Mouse (Mus musculus) neural tube, embryonic 12.5 days (tissue): ENCODE data around the gene Ano2. TPM values are rescaled to one million over a fixed set of nuclear protein-coding genes. Genes with fewer than 3 reads are reported as not detected.

Experiments used
- ATAC-seq: fragments of 200-750 bp; cut with Nextera tagmentation; 2 replicates; pipeline ENCODE4 v1.8.0; 2017; ENCODE audit warnings: low read depth, mild to moderate bottlenecking, moderate TSS enrichment, moderate library complexity; ENCODE audit not compliant: low FRiP score
- H3K27ac ChIP-seq: fragments of 300-500 bp; sonication (generic); 2 replicates; pipeline ENCODE4 v1.5.1; 2016
- H3K27me3 ChIP-seq: fragments of 300-500 bp; sonication (generic); replicated peaks from 2 replicates; pipeline ENCODE4 v1.6.1; 2016; ENCODE audit warnings: mild to moderate bottlenecking
- H3K36me3 ChIP-seq: fragments of 300-500 bp; sonication (generic); 2 replicates; pipeline ENCODE4 v1.6.1; 2016; ENCODE audit warnings: mild to moderate bottlenecking
- H3K4me1 ChIP-seq: fragments of 300-500 bp; sonication (generic); 2 replicates; pipeline ENCODE4 v1.6.1; 2016
- H3K4me2 ChIP-seq: fragments of 300-500 bp; sonication (generic); replicated peaks from 2 replicates; pipeline ENCODE4 v1.6.1; 2016; ENCODE audit warnings: mild to moderate bottlenecking
- H3K4me3 ChIP-seq: fragments of 300-500 bp; sonication (generic); 2 replicates; pipeline ENCODE4 v1.5.1; 2016
- H3K9ac ChIP-seq: fragments of 300-500 bp; sonication (generic); 2 replicates; pipeline ENCODE4 v1.6.1; 2016; ENCODE audit warnings: mild to moderate bottlenecking
- H3K9me3 ChIP-seq: fragments of 300-500 bp; sonication (generic); 2 replicates; pipeline ENCODE4 v1.6.1; 2016; ENCODE audit warnings: mild to moderate bottlenecking
- WGBS: fragments of 180-500 bp; shearing (Covaris S2); methylation state at CpG from one replicate; pipeline ENCODE4 v1.1.7; 2016; 5-methylcytosine and 5-hydroxymethylcytosine counted together
- polyA plus RNA-seq: library from polyadenylated mRNA; unstranded; fragments of >200 nt; fragmentation: Nextera tagmentation; extraction: Ambion mirVana; gene quantifications from 2 replicates; pipeline ENCODE4 v1.2.1, GENCODE M21; 2016

The Ano2 gene
- polyA plus RNA-seq, 1 experiment from 2014 or later = 0.23 TPM

GRCm38 (mm10) chr6:125954965-125955364, 264.7 kb downstream of the Ano2 start:
- H3K4me2 ChIP-seq = no peak overlapping the region
- no peaks in the 10 kb centered on the region for H3K9me3 ChIP-seq
- no peaks in the 10 kb centered on the region for H3K36me3 ChIP-seq
- H3K27ac ChIP-seq = no peak overlapping the region
- H3K4me1 ChIP-seq = no peaks in the 10 kb centered on the region
- no peak for ATAC-seq
- no peak overlapping the region for H3K9ac ChIP-seq
- H3K27me3 ChIP-seq = no peaks in the 10 kb centered on the region
- H3K4me3 ChIP-seq = no peak overlapping the region
- WGBS = 23% methylated on average over 3 of the region's 3 CpGs

GRCm38 (mm10) chr6:125973551-125973950, 283.3 kb downstream of the Ano2 start:
- Histone ChIP-seq H3K4me1 (no peaks in the 10 kb centered on the region), H3K4me2 (no peak overlapping the region), H3K27ac (no peak overlapping the region), H3K9me3 (no peaks in the 10 kb centered on the region), H3K9ac (no peak overlapping the region), H3K27me3 (no peaks in the 10 kb centered on the region), H3K36me3 (no peaks in the 10 kb centered on the region), H3K4me3 (no peak overlapping the region)
- no peak for ATAC-seq

- H3K27me3 ChIP-seq = no peaks in the 10 kb centered on the region
- WGBS = 68% methylated on average over 15 of the region's 15 CpGs
- no peak overlapping the region for H3K4me3 ChIP-seq
- H3K36me3 ChIP-seq = no peaks in the 10 kb centered on the region
- no peaks in the 10 kb centered on the region for H3K9me3 ChIP-seq
- no peaks in the 10 kb centered on the region for H3K4me1 ChIP-seq
- no peak for ATAC-seq
- H3K9ac ChIP-seq = no peak overlapping the region
- no peak overlapping the region for H3K4me2 ChIP-seq
- H3K27ac ChIP-seq = no peak overlapping the region
Observed at GRCm38 (mm10) chr6:125975788-125976465, 285.7 kb downstream of the Ano2 start.

- 94% methylated on average over 5 of the region's 5 CpGs for WGBS
- Histone ChIP-seq H3K4me2 (no peak overlapping the region), H3K4me1 (no peaks in the 10 kb centered on the region), H3K36me3 (no peaks in the 10 kb centered on the region), H3K9me3 (no peaks in the 10 kb centered on the region), H3K4me3 (no peak overlapping the region), H3K27ac (no peak overlapping the region), H3K27me3 (no peaks in the 10 kb centered on the region), H3K9ac (no peak overlapping the region)
- ATAC-seq = no peak
Observed at GRCm38 (mm10) chr6:125979601-125980000, 289.4 kb downstream of the Ano2 start.

GRCm38 (mm10) chr6:125984050-125984449, 293.8 kb downstream of the Ano2 start:
- H3K4me3 ChIP-seq = no peak overlapping the region
- no peak overlapping the region for H3K4me2 ChIP-seq
- H3K27ac ChIP-seq = no peak overlapping the region
- no peak for ATAC-seq
- H3K36me3 ChIP-seq = no peaks in the 10 kb centered on the region
- no peak overlapping the region for H3K9ac ChIP-seq
- H3K4me1 ChIP-seq = no peaks in the 10 kb centered on the region
- WGBS = 90% methylated on average over 4 of the region's 4 CpGs
- H3K27me3 ChIP-seq = no peaks in the 10 kb centered on the region
- H3K9me3 ChIP-seq = no peaks in the 10 kb centered on the region

- Histone ChIP-seq H3K27me3 (no peaks in the 10 kb centered on the region), H3K27ac (no peak overlapping the region), H3K4me3 (no peak overlapping the region), H3K9ac (no peak overlapping the region), H3K4me1 (no peaks in the 10 kb centered on the region), H3K36me3 (no peaks in the 10 kb centered on the region), H3K4me2 (no peak overlapping the region), H3K9me3 (no peaks in the 10 kb centered on the region)
- 69% methylated on average over 6 of the region's 6 CpGs for WGBS
- no peak for ATAC-seq
Observed at GRCm38 (mm10) chr6:125992731-125993130, 302.5 kb downstream of the Ano2 start.

- no peak for ATAC-seq
Observed at GRCm38 (mm10) chr6:126001797-126002196, 311.6 kb downstream of the Ano2 start.

GRCm38 (mm10) chr6:126003002-126003742, 313.0 kb downstream of the Ano2 start:
- Histone ChIP-seq H3K4me1 (no peaks in the 10 kb centered on the region), H3K27ac (no peak overlapping the region), H3K4me2 (no peak overlapping the region), H3K4me3 (no peak overlapping the region), H3K36me3 (no peaks in the 10 kb centered on the region), H3K9me3 (no peaks in the 10 kb centered on the region), H3K9ac (no peak overlapping the region), H3K27me3 (no peaks in the 10 kb centered on the region)
- ATAC-seq = no peak
- WGBS = 20% methylated on average over 4 of the region's 4 CpGs

More at GRCm38 (mm10) chr6:126001797-126002196, 311.6 kb downstream of the Ano2 start:
- no peak overlapping the region for H3K4me2 ChIP-seq
- H3K4me1 ChIP-seq = no peaks in the 10 kb centered on the region
- H3K36me3 ChIP-seq = no peaks in the 10 kb centered on the region
- no peak overlapping the region for H3K9ac ChIP-seq
- H3K9me3 ChIP-seq = no peaks in the 10 kb centered on the region
- H3K4me3 ChIP-seq = no peak overlapping the region
- 19% methylated on average over 2 of the region's 2 CpGs for WGBS
- no peaks in the 10 kb centered on the region for H3K27me3 ChIP-seq
- H3K27ac ChIP-seq = no peak overlapping the region

GRCm38 (mm10) chr6:126006647-126007046, 316.4 kb downstream of the Ano2 start:
- Histone ChIP-seq H3K27me3 (no peaks in the 10 kb centered on the region), H3K27ac (no peak overlapping the region), H3K4me3 (no peak overlapping the region), H3K4me1 (no peaks in the 10 kb centered on the region), H3K4me2 (no peak overlapping the region), H3K9ac (no peak overlapping the region), H3K9me3 (no peaks in the 10 kb centered on the region), H3K36me3 (no peaks in the 10 kb centered on the region)
- no peak for ATAC-seq
- 89% methylated on average over 6 of the region's 6 CpGs for WGBS

- no peaks in the 10 kb centered on the region for H3K9me3 ChIP-seq
- H3K36me3 ChIP-seq = no peaks in the 10 kb centered on the region
- no peak overlapping the region for H3K4me2 ChIP-seq
- no peak overlapping the region for H3K9ac ChIP-seq
- no peak overlapping the region for H3K27ac ChIP-seq
- no peaks in the 10 kb centered on the region for H3K4me1 ChIP-seq
- ATAC-seq = no peak
- no peaks in the 10 kb centered on the region for H3K27me3 ChIP-seq
- no peak overlapping the region for H3K4me3 ChIP-seq
- WGBS = 63% methylated on average over 3 of the region's 3 CpGs
Observed at GRCm38 (mm10) chr6:126009083-126009482, 318.9 kb downstream of the Ano2 start.

GRCm38 (mm10) chr6:126016991-126017390, 326.8 kb downstream of the Ano2 start:
- WGBS = 94% methylated on average over 2 of the region's 2 CpGs

GRCm38 (mm10) chr6:126018411-126018810, 328.2 kb downstream of the Ano2 start:
- Histone ChIP-seq H3K4me3 (no peak overlapping the region), H3K9me3 (no peaks in the 10 kb centered on the region), H3K27me3 (no peaks in the 10 kb centered on the region), H3K4me2 (no peak overlapping the region), H3K36me3 (no peaks in the 10 kb centered on the region), H3K9ac (no peak overlapping the region), H3K4me1 (no peaks in the 10 kb centered on the region), H3K27ac (no peak overlapping the region)
- WGBS = 86% methylated on average over 1 of the region's 1 CpGs
- no peak for ATAC-seq

More at GRCm38 (mm10) chr6:126016991-126017390, 326.8 kb downstream of the Ano2 start:
- Histone ChIP-seq H3K4me1 (no peaks in the 10 kb centered on the region), H3K27me3 (no peaks in the 10 kb centered on the region), H3K9me3 (no peaks in the 10 kb centered on the region), H3K9ac (no peak overlapping the region), H3K4me3 (no peak overlapping the region), H3K4me2 (no peak overlapping the region), H3K27ac (no peak overlapping the region), H3K36me3 (no peaks in the 10 kb centered on the region)
- ATAC-seq = no peak
